ENCODE assay signal across 11 mouse cellular contexts in genomic region chr9:72969874-72970273, GRCm38 (mm10). TPM values are rescaled to one million over a fixed set of nuclear protein-coding genes. Genes with fewer than 3 reads are reported as not detected.
DNase-seq lines count a peak whose midpoint lies in the region; TF ChIP-seq lines count a peak whose summit lies in the region.
"Had no signal": no experiment of that assay in that cellular context is flagged by ENCODE, and none has a peak within 500 bp of the region (broad histone marks: within the 10 kb centered on the region; RNA-seq: fewer than 3 reads in every experiment).

No protein-coding gene starts in this region.

- DNase-seq in layer of hippocampus, adult 2 months (ENCODE audit: low spot score in 2 of 2) = no peak
- DNase-seq in layer of hippocampus, postnatal 14 days (ENCODE audit: low spot score in 2 of 2) = no peak
- DNase-seq in R1 (ENCODE audit: low read depth, low spot score) = peak; percentile 94
- peak; percentile 22 to 42 for DNase-seq in kidney, postnatal 36 days
- peak; percentile 72 for DNase-seq in thymus, postnatal 0 days (ENCODE audit: low spot score)
- DNase-seq in left cerebral cortex, postnatal 25 days (ENCODE audit: low spot score in 2 of 2) = no peak
- DNase-seq in urinary bladder, adult 2 months (ENCODE audit: low spot score) = no peak
- DNase-seq: adrenal gland, adult 8-10 months had no signal

- H3K27ac ChIP-seq in layer of hippocampus, adult 2 months = peak overlapping the region; percentile 89
- H3K27ac ChIP-seq: heart, adult 2 months; limb, embryonic 10.5 days had no signal

- intact Hi-C loops in left cerebral cortex, postnatal 25 days (cut with DNase I) = loop anchor here (2.0 to 5.0 kb wide), 2 partner anchors 72 to 121 kb away; partner anchors contain the start of genes Pigb and Rab27a

- no peak overlapping the region for H3K4me3 ChIP-seq in layer of hippocampus, adult 2 months
- H3K4me3 ChIP-seq: heart, adult 2 months; limb, embryonic 10.5 days had no signal

- no peak; the same call in none of the 2 replicates for TF ChIP-seq CTCF in layer of hippocampus, adult 2 months (conservative IDR thresholded peaks at IDR 0.05)

RNA-seq across cellular contexts. Expression of gene Gm44503, which starts 11.2 kb away (rescaled TPM):
- not detected for total RNA-seq in layer of hippocampus, adult 2 months (2021)
- not detected for total RNA-seq in layer of hippocampus, postnatal 14 days (2021)
- polyA plus RNA-seq in thymus, postnatal 0 days (2015; fragmentation: Nextera tagmentation; extraction: Ambion mirVana) = not detected in 2 replicates
- under 1 TPM in 1 of 2 experiments, not detected in 1; 0.09 TPM for total RNA-seq in left cerebral cortex, postnatal 25 days (2021)
- 0.03 TPM in 2 replicates for polyA plus RNA-seq in urinary bladder, adult 2 months (2012; rRNA removed)
- total RNA-seq: adrenal gland, adult 8-10 months had no signal
- polyA plus RNA-seq: heart, adult 2 months; limb, embryonic 10.5 days; stomach, embryonic 14.5 days had no signal

RNA-seq across cellular contexts. Expression of gene Dyx1c1, which starts 11.3 kb away (rescaled TPM):
- 1 to 10 TPM; 2.5 to 3.8 TPM for total RNA-seq in layer of hippocampus, adult 2 months (2021)
- 1 to 10 TPM; 2.8 to 2.9 TPM for total RNA-seq in layer of hippocampus, postnatal 14 days (2021)
- polyA plus RNA-seq in thymus, postnatal 0 days (2015; fragmentation: Nextera tagmentation; extraction: Ambion mirVana) = 0.79 and 1.4 TPM in 2 replicates
- total RNA-seq in left cerebral cortex, postnatal 25 days (2021) = 1 to 10 TPM in 1 of 2 experiments, under 1 TPM in 1; 0.62 to 1.4 TPM
- 1.3 TPM in 2 replicates for polyA plus RNA-seq in urinary bladder, adult 2 months (2012; rRNA removed)

RNA-seq across cellular contexts. Expression of gene Ccpg1os, which starts 15.3 kb away (rescaled TPM):
- total RNA-seq in layer of hippocampus, adult 2 months (2021) = 10 to 100 TPM in 1 of 2 experiments, 1 to 10 TPM in 1; 9.3 to 11.0 TPM
- 10 to 100 TPM; 10.1 to 11.1 TPM for total RNA-seq in layer of hippocampus, postnatal 14 days (2021)
- polyA plus RNA-seq in thymus, postnatal 0 days (2015; fragmentation: Nextera tagmentation; extraction: Ambion mirVana) = 13.3 and 18.4 TPM in 2 replicates
- total RNA-seq in left cerebral cortex, postnatal 25 days (2021) = 10 to 100 TPM in 1 of 2 experiments, 1 to 10 TPM in 1; 9.0 to 10.1 TPM
- 29.4 TPM in 2 replicates for polyA plus RNA-seq in urinary bladder, adult 2 months (2012; rRNA removed)

RNA-seq across cellular contexts. Expression of gene Ccpg1, which starts 15.4 kb away (rescaled TPM):
- 100 to 1,000 TPM; 149 to 152 TPM for total RNA-seq in layer of hippocampus, adult 2 months (2021)
- total RNA-seq in layer of hippocampus, postnatal 14 days (2021) = 100 to 1,000 TPM; 135 to 140 TPM
- polyA plus RNA-seq in thymus, postnatal 0 days (2015; fragmentation: Nextera tagmentation; extraction: Ambion mirVana) = 34.7 and 36.1 TPM in 2 replicates
- 100 to 1,000 TPM; 111 to 123 TPM for total RNA-seq in left cerebral cortex, postnatal 25 days (2021)
- polyA plus RNA-seq in urinary bladder, adult 2 months (2012; rRNA removed) = 25.9 and 49.0 TPM in 2 replicates

RNA-seq across cellular contexts. Expression of gene Pygo1, which starts 44.4 kb away (rescaled TPM):
- total RNA-seq in layer of hippocampus, adult 2 months (2021) = 10 to 100 TPM; 30.9 to 32.9 TPM
- total RNA-seq in layer of hippocampus, postnatal 14 days (2021) = 10 to 100 TPM; 26.0 to 28.6 TPM
- 0.66 and 0.75 TPM in 2 replicates for polyA plus RNA-seq in thymus, postnatal 0 days (2015; fragmentation: Nextera tagmentation; extraction: Ambion mirVana)
- total RNA-seq in left cerebral cortex, postnatal 25 days (2021) = 10 to 100 TPM; 14.5 to 14.6 TPM
- 1.8 and 2.7 TPM in 2 replicates for polyA plus RNA-seq in urinary bladder, adult 2 months (2012; rRNA removed)

Comparison
In these comparisons a context has a peak if more than half of its experiments do, and no peak if none do; other contexts are left out.
1. DNase-seq: peak in R1 (single experiment), kidney, postnatal 36 days (2 of 2) and thymus, postnatal 0 days (single experiment); none in layer of hippocampus, adult 2 months (0 of 2), layer of hippocampus, postnatal 14 days (0 of 2), left cerebral cortex, postnatal 25 days (0 of 2) and urinary bladder, adult 2 months (single experiment).